8 mouse cellular contexts compared by ENCODE assay signal in genomic region chr2:157054816-157055215, GRCm38 (mm10). TPM values are rescaled to one million over a fixed set of nuclear protein-coding genes. Genes with fewer than 3 reads are reported as not detected.
DNase-seq lines count a peak whose midpoint lies in the region; ATAC-seq and TF ChIP-seq lines count a peak whose summit lies in the region.
"Had no signal": no experiment of that assay in that cellular context is flagged by ENCODE, and none has a peak within 500 bp of the region (broad histone marks: within the 10 kb centered on the region; RNA-seq: fewer than 3 reads in every experiment).

No protein-coding gene starts in this region.

- peaks cover 17% of the 10 kb centered on the region for H3K4me1 ChIP-seq in kidney, embryonic 14.5 days (ENCODE audit: control insufficient read depth, insufficient read depth, low read length)
- peaks cover 72% of the 10 kb centered on the region for H3K4me1 ChIP-seq in E14TG2a.4 (replicated peaks; ENCODE audit: low read depth, low read length)
- peaks cover 72% of the 10 kb centered on the region for H3K4me1 ChIP-seq in heart, embryonic 15.5 days (replicated peaks)

- 74% methylated on average over 5 of the region's 5 CpGs for WGBS in kidney, embryonic 14.5 days
- 39% methylated on average over 5 of the region's 5 CpGs for WGBS in heart, embryonic 15.5 days

- no peak overlapping the region for H3K9ac ChIP-seq in kidney, embryonic 14.5 days (ENCODE audit: low read depth, low read length)
- no peak overlapping the region for H3K9ac ChIP-seq in heart, embryonic 15.5 days

- no peaks in the 10 kb centered on the region for H3K9me3 ChIP-seq in kidney, embryonic 14.5 days (ENCODE audit: control insufficient read depth, low read length)
- no peaks in the 10 kb centered on the region for H3K9me3 ChIP-seq in E14TG2a.4 (ENCODE audit: low read length)
- H3K9me3 ChIP-seq in heart, embryonic 15.5 days (replicated peaks) = no peaks in the 10 kb centered on the region

- H3K36me3 ChIP-seq in kidney, embryonic 14.5 days (ENCODE audit: control insufficient read depth, insufficient read depth, low read length) = peaks cover 57% of the 10 kb centered on the region
- H3K36me3 ChIP-seq in E14TG2a.4 (ENCODE audit: insufficient read depth, low read length) = 0 out of 2 replicates have a peak, but pooled peaks cover 4% of the 10 kb centered on the region
- peaks cover 30% of the 10 kb centered on the region for H3K36me3 ChIP-seq in heart, embryonic 15.5 days

- H3K27me3 ChIP-seq in kidney, embryonic 14.5 days (ENCODE audit: control insufficient read depth, insufficient read depth, low read length) = no peaks in the 10 kb centered on the region
- no peaks in the 10 kb centered on the region for H3K27me3 ChIP-seq in E14TG2a.4 (ENCODE audit: insufficient read depth, low read length)
- H3K27me3 ChIP-seq in heart, embryonic 15.5 days = no peaks in the 10 kb centered on the region

- ATAC-seq in kidney, embryonic 14.5 days (ENCODE audit: low FRiP score, low TSS enrichment) = no peak
- peak; percentile 58 for ATAC-seq in heart, embryonic 15.5 days (replicated peaks; ENCODE audit: insufficient number of reproducible peaks, insufficient read depth, low FRiP score, low read depth)

- H3K4me2 ChIP-seq in kidney, embryonic 14.5 days (replicated peaks; ENCODE audit: low read depth, low read length) = no peak overlapping the region
- H3K4me2 ChIP-seq in heart, embryonic 15.5 days = 0 out of 2 replicates have a peak overlapping the region, but pooled peaks have one; percentile 5

- no peak for DNase-seq in kidney, adult 9 months
- DNase-seq in Muller cell, postnatal 12 days (ENCODE audit: inconsistent ontology term) = peak; percentile 70
- DNase-seq in urinary bladder, postnatal 4 days (ENCODE audit: low spot score in 2 of 2) = no peak
- DNase-seq in urinary bladder, adult 18-20 months (ENCODE audit: low spot score in 2 of 2) = no peak

- H3K27ac ChIP-seq in kidney, embryonic 14.5 days (ENCODE audit: low read depth, low read length) = 0 out of 2 replicates have a peak overlapping the region, but pooled peaks have one; percentile 21
- peak overlapping the region; percentile 89 for H3K27ac ChIP-seq in heart, embryonic 15.5 days

- no peak for TF ChIP-seq CTCF in E14TG2a.4 (conservative IDR thresholded peaks at IDR 0.05; ENCODE audit: low read length)

- no peak overlapping the region for H3K4me3 ChIP-seq in kidney, embryonic 14.5 days (ENCODE audit: low read length)
- H3K4me3 ChIP-seq in E14TG2a.4 (replicated peaks; ENCODE audit: low read length) = peak overlapping the region; percentile 26; the same call in 1 of the 2 replicates
- no peak overlapping the region for H3K4me3 ChIP-seq in heart, embryonic 15.5 days

RNA-seq across cellular contexts. Expression of gene Soga1, which starts 24.2 kb away (rescaled TPM):
- 6.3 and 6.4 TPM in 2 replicates for polyA plus RNA-seq in kidney, embryonic 14.5 days (2014; fragmentation: Nextera tagmentation; extraction: Ambion mirVana)
- polyA plus RNA-seq in heart, embryonic 15.5 days (2015; fragmentation: Nextera tagmentation; extraction: Ambion mirVana) = 1.7 and 2.7 TPM in 2 replicates

RNA-seq across cellular contexts. Expression of gene Tldc2, which starts 32.0 kb away (rescaled TPM):
- 0.38 TPM in 1 of 2 replicates, not detected in the other for polyA plus RNA-seq in kidney, embryonic 14.5 days (2014; fragmentation: Nextera tagmentation; extraction: Ambion mirVana)
- not detected in 2 replicates for polyA plus RNA-seq in heart, embryonic 15.5 days (2015; fragmentation: Nextera tagmentation; extraction: Ambion mirVana)
- polyA plus RNA-seq: testis, adult 2 months had no signal

RNA-seq across cellular contexts. Expression of gene Dsn1, which starts 47.9 kb away (rescaled TPM):
- 30.8 and 43.8 TPM in 2 replicates for polyA plus RNA-seq in kidney, embryonic 14.5 days (2014; fragmentation: Nextera tagmentation; extraction: Ambion mirVana)
- polyA plus RNA-seq in heart, embryonic 15.5 days (2015; fragmentation: Nextera tagmentation; extraction: Ambion mirVana) = 30.4 and 31.4 TPM in 2 replicates
